Mouse (Mus musculus) CH12.LX (cell line): ENCODE results near the gene Rgs17.

ENCODE experiments used
- CHD2 ChIP-seq: IDR thresholded peaks from 2 replicates; pipeline ENCODE4 v1.6.1; 2011; ENCODE audit warnings: low read length, improper control_type of control experiment
- CTCF ChIP-seq, 2 experiments: IDR thresholded peaks in 1 of 2; conservative IDR thresholded peaks in 1 of 2; 2 replicates each; pipeline ENCODE4 v1.5.1; 2011 to 2012; ENCODE audit warnings: low read depth in 2 of 2, low read length in 2 of 2, improper control_type of control experiment in 1 of 2, inconsistent platforms in 1 of 2, mild to moderate bottlenecking in 1 of 2, moderate library complexity in 1 of 2
- E2F4 ChIP-seq: IDR thresholded peaks from 2 replicates; pipeline ENCODE4 v1.6.1; 2011; ENCODE audit warnings: low read depth, low read length, improper control_type of control experiment; ENCODE audit not compliant: insufficient replicate concordance
- EP300 ChIP-seq: IDR thresholded peaks from 2 replicates; pipeline ENCODE4 v1.6.1; 2011; ENCODE audit warnings: low read length, improper control_type of control experiment
- IRF4 ChIP-seq: IDR thresholded peaks from 2 replicates; pipeline ENCODE4 v1.6.1; 2014; ENCODE audit warnings: low read depth, mild to moderate bottlenecking, inconsistent platforms, low read length, improper control_type of control experiment
- JUN ChIP-seq: IDR thresholded peaks from 2 replicates; pipeline ENCODE4 v1.6.1; 2011; ENCODE audit warnings: low read depth, mild to moderate bottlenecking, low read length, improper control_type of control experiment, moderate library complexity; ENCODE audit not compliant: insufficient read depth
- MAX ChIP-seq: IDR thresholded peaks from 2 replicates; pipeline ENCODE4 v1.6.1; 2011; ENCODE audit warnings: low read length, improper control_type of control experiment
- MEF2A ChIP-seq: IDR thresholded peaks from 2 replicates; pipeline ENCODE4 v1.6.1; 2014; ENCODE audit warnings: low read depth, mild to moderate bottlenecking, inconsistent platforms, low read length, improper control_type of control experiment, borderline replicate concordance
- NELFE ChIP-seq: IDR thresholded peaks from 2 replicates; pipeline ENCODE4 v1.6.1; 2011; ENCODE audit warnings: low read depth, low read length, improper control_type of control experiment
- NRF1 ChIP-seq: IDR thresholded peaks from 2 replicates; pipeline ENCODE4 v1.6.1; 2014; ENCODE audit warnings: low read depth, mild to moderate bottlenecking, inconsistent platforms, low read length, improper control_type of control experiment, moderate library complexity
- TCF12 ChIP-seq: IDR thresholded peaks from 2 replicates; pipeline ENCODE4 v1.6.1; 2014; ENCODE audit warnings: low read depth, mild to moderate bottlenecking, inconsistent platforms, low read length, improper control_type of control experiment
- ZC3H11A ChIP-seq: IDR thresholded peaks from 2 replicates; pipeline ENCODE4 v1.6.1; 2012; ENCODE audit warnings: low read depth, mild to moderate bottlenecking, inconsistent platforms, low read length, improper control_type of control experiment

DNA sequence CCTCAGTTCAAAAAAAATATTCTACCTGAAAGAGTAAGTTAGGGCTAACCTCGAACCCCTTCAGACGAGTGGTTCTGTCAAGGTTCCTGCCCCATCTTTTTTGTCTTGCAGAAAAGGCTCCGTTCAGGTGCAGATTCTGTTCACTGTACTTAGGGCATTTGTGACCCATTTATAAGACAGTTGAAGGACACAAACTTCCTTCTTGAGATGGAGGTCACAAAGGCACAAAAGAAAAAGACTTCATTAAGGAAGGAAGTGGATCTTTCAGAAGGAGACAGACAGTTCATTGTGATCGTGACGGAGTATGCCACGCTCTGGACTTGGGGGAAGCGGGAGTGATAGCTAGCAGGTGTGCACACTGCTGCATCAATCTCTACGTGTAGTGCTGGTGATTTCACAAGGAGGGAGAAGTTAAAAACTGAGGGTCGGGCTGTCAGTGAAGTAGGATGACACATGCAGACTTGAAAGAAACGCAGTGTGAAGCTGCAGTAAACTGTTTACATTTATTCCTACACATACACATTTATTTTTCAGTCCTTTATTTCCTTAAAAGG is 64.1 kb downstream of the Rgs17 start:
- TF ChIP-seq CTCF (conservative IDR thresholded peaks at IDR 0.05 in 1 of 2, IDR thresholded peaks at IDR 0.05 in 1 of 2; ENCODE audit: low read depth in 2 of 2, low read length in 2 of 2) (no peak), TCF12 (no peak), ZC3H11A (no peak), EP300 (no peak), NRF1 (no peak), NELFE (no peak), E2F4 (no peak), JUN (no peak), MEF2A (no peak), CHD2 (no peak), MAX (no peak), IRF4 (no peak)
